Mouse (Mus musculus) myocyte (in vitro differentiated cells): Measurements from ENCODE around the gene Fbxo10.

Source experiments
- E2F4 ChIP-seq: IDR thresholded peaks from one replicate; pipeline ENCODE4 v1.6.1; 2011; ENCODE audit warnings: mild to moderate bottlenecking, control low read depth, moderate library complexity; ENCODE audit not compliant: insufficient read depth
- MAX ChIP-seq: IDR thresholded peaks from one replicate; pipeline ENCODE4 v1.6.1; 2011; ENCODE audit warnings: low read depth, mild to moderate bottlenecking, control low read depth
- MYOD1 ChIP-seq, 3 experiments: IDR thresholded peaks; one replicate each; pipeline ENCODE4 v1.6.1; 2011; ENCODE audit warnings: control low read depth in 2 of 3, low read depth in 2 of 3, mild to moderate bottlenecking in 2 of 3, moderate library complexity in 1 of 3; ENCODE audit not compliant: insufficient read length in 2 of 3, control insufficient read depth in 1 of 3
- MYOG ChIP-seq, 3 experiments: IDR thresholded peaks; one replicate each; pipeline ENCODE4 v1.6.1; 2011; ENCODE audit warnings: control low read depth in 2 of 3, low read depth in 2 of 3, mild to moderate bottlenecking in 2 of 3; ENCODE audit not compliant: insufficient read length in 2 of 3, control insufficient read depth in 1 of 3, insufficient read depth in 1 of 3
- POLR2A ChIP-seq: IDR thresholded peaks from one replicate; pipeline ENCODE4 v1.6.1; 2011; ENCODE audit warnings: low read depth, mild to moderate bottlenecking, control low read depth, moderate library complexity; ENCODE audit not compliant: insufficient read length
- POLR2AphosphoS2 ChIP-seq: IDR thresholded peaks from one replicate; pipeline ENCODE4 v1.6.1; 2011; ENCODE audit warnings: low read depth, control low read depth; ENCODE audit not compliant: insufficient read length
- TCF12 ChIP-seq: IDR thresholded peaks from one replicate; pipeline ENCODE4 v1.6.1; 2011; ENCODE audit warnings: mild to moderate bottlenecking, control low read depth; ENCODE audit not compliant: poor library complexity, insufficient read depth, severe bottlenecking
- TCF3 ChIP-seq: IDR thresholded peaks from one replicate; pipeline ENCODE4 v1.6.1; 2011; ENCODE audit warnings: low read depth, control low read depth; ENCODE audit not compliant: insufficient read length
- USF1 ChIP-seq: IDR thresholded peaks from one replicate; pipeline ENCODE4 v1.6.1; 2011; ENCODE audit warnings: low read depth, mild to moderate bottlenecking, control low read depth, moderate library complexity

GRCm38 (mm10) chr4:45084895-45085290 lies 489 bp upstream of the Fbxo10 start:
- TF ChIP-seq POLR2A (no peak), POLR2AphosphoS2 (no peak), E2F4 (no peak), TCF12 (no peak), USF1 (no peak), MAX (no peak), MYOD1 (IDR thresholded peaks at IDR 0.05; ENCODE audit: control insufficient read depth in 1 of 3, insufficient read length in 2 of 3, low read depth in 2 of 3) (no peak), TCF3 (no peak), MYOG (IDR thresholded peaks at IDR 0.05; ENCODE audit: control insufficient read depth in 1 of 3, insufficient read depth in 1 of 3, insufficient read length in 2 of 3, low read depth in 2 of 3) (no peak)
